Comparison of ENCODE assay signal across 21 mouse cellular contexts in the genomic region with DNA sequence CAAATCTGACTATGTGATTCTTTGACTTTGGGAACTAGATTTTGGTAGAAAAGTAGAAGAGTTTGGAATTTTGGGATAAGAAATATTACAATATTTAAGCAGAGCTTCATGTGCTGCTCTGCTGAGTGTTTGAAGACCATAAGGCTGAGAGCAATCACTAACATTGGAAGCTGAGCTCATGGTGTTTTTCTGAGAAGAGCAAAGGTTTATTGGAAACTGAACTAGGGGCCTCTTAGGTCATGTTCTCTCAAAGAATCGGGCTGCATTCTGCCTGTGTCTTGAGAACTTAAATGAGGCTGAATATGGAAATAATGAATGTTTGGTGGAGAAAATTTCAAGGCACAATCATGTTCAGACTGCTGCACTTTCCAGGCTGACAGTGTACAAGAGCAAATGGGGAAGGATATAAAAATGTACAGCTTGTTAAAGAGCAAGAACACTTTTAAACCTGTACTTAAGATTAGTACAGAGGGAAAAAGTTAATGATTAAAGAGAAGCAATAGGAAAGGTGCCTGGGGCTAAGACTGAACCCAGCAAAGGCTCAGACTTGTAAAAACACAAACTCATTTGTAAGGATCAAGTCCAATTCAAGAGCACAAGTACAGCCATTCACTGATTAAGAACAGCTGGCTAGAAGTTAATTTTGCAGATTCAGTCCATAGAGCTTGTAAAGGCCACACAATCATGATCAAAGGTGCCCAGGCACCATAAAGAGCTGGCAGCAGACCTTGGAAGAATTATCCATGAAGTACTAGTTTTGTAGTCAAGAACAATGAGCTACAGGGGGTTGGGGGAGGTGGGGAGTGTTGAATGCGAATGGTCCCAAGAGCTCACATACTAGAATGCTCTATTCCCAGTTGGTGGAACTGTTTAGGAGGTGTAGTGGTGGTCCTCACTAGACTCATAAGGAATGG. TPM values are rescaled to one million over a fixed set of nuclear protein-coding genes. Genes with fewer than 3 reads are reported as not detected.
A peak's percentile ranks its signal among the peaks of the same experiment; 100 is the strongest.
DNase-seq lines count a peak whose midpoint lies in the region; ATAC-seq and TF ChIP-seq lines count a peak whose summit lies in the region.
"Had no signal": no experiment of that assay in that cellular context is flagged by ENCODE, and none has a peak within 500 bp of the region (broad histone marks: within the 10 kb centered on the region; RNA-seq: fewer than 3 reads in every experiment).

No protein-coding gene starts in this region.

- H3K4me1 ChIP-seq in stomach, embryonic 15.5 days, result no peaks in the 10 kb centered on the region
- H3K4me1 ChIP-seq in stomach, postnatal 0 days (replicated peaks; ENCODE audit: control insufficient read depth, insufficient read depth), result no peaks in the 10 kb centered on the region
- peaks cover 8% of the 10 kb centered on the region; the same call in 1 of the 2 replicates for H3K4me1 ChIP-seq in limb, embryonic 10.5 days
- no peaks in the 10 kb centered on the region for H3K4me1 ChIP-seq in neural tube, embryonic 15.5 days
- H3K4me1 ChIP-seq: heart, embryonic 10.5 days; midbrain, embryonic 15.5 days had no signal

- 73% methylated on average over 2 of the region's 2 CpGs for WGBS in stomach, embryonic 15.5 days
- 61% methylated on average over 2 of the region's 2 CpGs for WGBS in stomach, postnatal 0 days
- WGBS in limb, embryonic 10.5 days, result 54% methylated on average over 2 of the region's 2 CpGs
- WGBS in neural tube, embryonic 15.5 days, result 77% methylated on average over 2 of the region's 2 CpGs

- no peak for TF ChIP-seq CTCF in stomach, postnatal 0 days (IDR thresholded peaks at IDR 0.05; ENCODE audit: low read depth)
- no peak for TF ChIP-seq CTCF in layer of hippocampus, adult 2 months (conservative IDR thresholded peaks at IDR 0.05)

- H3K27ac ChIP-seq in stomach, embryonic 15.5 days, result no peak overlapping the region
- H3K27ac ChIP-seq in stomach, postnatal 0 days (replicated peaks), result no peak overlapping the region
- peak overlapping the region; percentile 46; the same call in 1 of the 2 replicates for H3K27ac ChIP-seq in limb, embryonic 10.5 days
- H3K27ac ChIP-seq in neural tube, embryonic 15.5 days (replicated peaks), result no peak overlapping the region
- no peak overlapping the region for H3K27ac ChIP-seq in layer of hippocampus, adult 2 months
- H3K27ac ChIP-seq: heart, embryonic 10.5 days; midbrain, embryonic 15.5 days had no signal

- H3K4me2 ChIP-seq in stomach, embryonic 15.5 days, result no peak overlapping the region
- H3K4me2 ChIP-seq in stomach, postnatal 0 days (replicated peaks; ENCODE audit: low read depth), result no peak overlapping the region
- no peak overlapping the region for H3K4me2 ChIP-seq in neural tube, embryonic 15.5 days
- H3K4me2 ChIP-seq: midbrain, embryonic 15.5 days had no signal

- 0 out of 2 replicates have a peak, but pooled peaks have one; percentile 10 for ATAC-seq in stomach, embryonic 15.5 days (ENCODE audit: insufficient read depth, low FRiP score, low read depth)
- ATAC-seq in stomach, postnatal 0 days (ENCODE audit: low FRiP score, low TSS enrichment), result no peak
- no peak for ATAC-seq in neural tube, embryonic 15.5 days (ENCODE audit: low FRiP score)
- ATAC-seq: activated CD4-positive, CD25-positive, alpha-beta regulatory T cell, adult 4 months; forebrain, embryonic 16.5 days; liver, postnatal 0 days; midbrain, embryonic 15.5 days had no signal

- no peaks in the 10 kb centered on the region for H3K27me3 ChIP-seq in stomach, embryonic 15.5 days (replicated peaks)
- H3K27me3 ChIP-seq in stomach, postnatal 0 days (ENCODE audit: control insufficient read depth, insufficient read depth, low read length), result no peaks in the 10 kb centered on the region
- H3K27me3 ChIP-seq in limb, embryonic 10.5 days (ENCODE audit: low read depth, poor library complexity, severe bottlenecking), result no peaks in the 10 kb centered on the region
- H3K27me3 ChIP-seq in neural tube, embryonic 15.5 days (replicated peaks), result no peaks in the 10 kb centered on the region
- H3K27me3 ChIP-seq: midbrain, embryonic 15.5 days had no signal

- no peaks in the 10 kb centered on the region for H3K9me3 ChIP-seq in stomach, embryonic 15.5 days
- H3K9me3 ChIP-seq in stomach, postnatal 0 days (ENCODE audit: control insufficient read depth, low read length), result no peaks in the 10 kb centered on the region
- H3K9me3 ChIP-seq in limb, embryonic 10.5 days (replicated peaks), result no peaks in the 10 kb centered on the region
- no peaks in the 10 kb centered on the region for H3K9me3 ChIP-seq in neural tube, embryonic 15.5 days (replicated peaks)
- H3K9me3 ChIP-seq: heart, embryonic 10.5 days; midbrain, embryonic 15.5 days had no signal

- no peaks in the 10 kb centered on the region for H3K36me3 ChIP-seq in stomach, embryonic 15.5 days
- no peaks in the 10 kb centered on the region for H3K36me3 ChIP-seq in stomach, postnatal 0 days (ENCODE audit: control insufficient read depth, insufficient read depth, low read length)
- no peaks in the 10 kb centered on the region for H3K36me3 ChIP-seq in limb, embryonic 10.5 days
- H3K36me3 ChIP-seq in neural tube, embryonic 15.5 days, result no peaks in the 10 kb centered on the region
- H3K36me3 ChIP-seq: heart, embryonic 10.5 days; midbrain, embryonic 15.5 days had no signal

- TF ChIP-seq EP300 in stomach, postnatal 0 days (optimal IDR thresholded peaks at IDR 0.05), result no peak

- H3K4me3 ChIP-seq in stomach, embryonic 15.5 days (replicated peaks), result no peak overlapping the region
- H3K4me3 ChIP-seq in stomach, postnatal 0 days (ENCODE audit: low read depth, low read length), result no peak overlapping the region
- H3K4me3 ChIP-seq in limb, embryonic 10.5 days, result no peak overlapping the region
- H3K4me3 ChIP-seq in neural tube, embryonic 15.5 days (replicated peaks), result no peak overlapping the region
- no peak overlapping the region for H3K4me3 ChIP-seq in layer of hippocampus, adult 2 months
- H3K4me3 ChIP-seq: heart, embryonic 10.5 days; midbrain, embryonic 15.5 days had no signal

- no peak for DNase-seq in stomach, postnatal 0 days (ENCODE audit: low spot score)
- DNase-seq in kidney, adult 8-10 months, result peak; percentile 25 to 73
- DNase-seq in limb, embryonic 10.5 days (ENCODE audit: low spot score), result peak; percentile 60
- DNase-seq in thymus, postnatal 4 days, result no peak
- no peak for DNase-seq in layer of hippocampus, adult 2 months (ENCODE audit: low spot score in 2 of 2)
- DNase-seq: cerebellum, adult 11 months; gastrocnemius, postnatal 10 days; liver, postnatal 0 days; right cerebral cortex, postnatal 4 days had no signal

- no peak overlapping the region for H3K9ac ChIP-seq in stomach, embryonic 15.5 days
- no peak overlapping the region for H3K9ac ChIP-seq in stomach, postnatal 0 days (ENCODE audit: low read length)
- no peak overlapping the region for H3K9ac ChIP-seq in neural tube, embryonic 15.5 days (replicated peaks)
- H3K9ac ChIP-seq: liver, postnatal 0 days; midbrain, embryonic 15.5 days had no signal

RNA-seq across cellular contexts. Expression of a gene that starts 31.0 kb away (rescaled TPM):
- polyA plus RNA-seq in stomach, embryonic 15.5 days (2015; fragmentation: Nextera tagmentation; extraction: Ambion mirVana), result not detected in 2 replicates
- polyA plus RNA-seq in stomach, postnatal 0 days (2015; fragmentation: Nextera tagmentation; extraction: Ambion mirVana), result not detected in 2 replicates
- not detected in 2 replicates for polyA plus RNA-seq in limb, embryonic 10.5 days (2016; fragmentation: Nextera tagmentation; extraction: Ambion mirVana)
- polyA plus RNA-seq in neural tube, embryonic 15.5 days (2015; fragmentation: Nextera tagmentation; extraction: Ambion mirVana), result not detected in 2 replicates
- not detected for total RNA-seq in layer of hippocampus, adult 2 months (2021)
- total RNA-seq: gastrocnemius, postnatal 10 days; hematopoietic stem cell, adult 5-6 weeks; layer of hippocampus, adult 18-20 months; left cerebral cortex, postnatal 10 days; megakaryocyte progenitor cell, adult 5-6 weeks; MEL had no signal
- polyA plus RNA-seq: activated CD4-positive, CD25-positive, alpha-beta regulatory T cell, adult 4 months; forebrain, embryonic 16.5 days; heart, embryonic 10.5 days; liver, postnatal 0 days; midbrain, embryonic 15.5 days; stomach, embryonic 14.5 days had no signal

Comparison
In these comparisons a context has a peak if more than half of its experiments do, and no peak if none do; other contexts are left out.
1. DNase-seq: peak in kidney, adult 8-10 months (2 of 2) and limb, embryonic 10.5 days (single experiment); none in stomach, postnatal 0 days (single experiment), thymus, postnatal 4 days (single experiment) and layer of hippocampus, adult 2 months (0 of 2).